Mouse (Mus musculus): ENCODE results near the gene Slc17a7. TPM values are rescaled to one million over a fixed set of nuclear protein-coding genes. Genes with fewer than 3 reads are reported as not detected.

Slc17a7 gene
- polyA plus RNA-seq, 2 experiments from 2014 or later: not detected

DNA sequence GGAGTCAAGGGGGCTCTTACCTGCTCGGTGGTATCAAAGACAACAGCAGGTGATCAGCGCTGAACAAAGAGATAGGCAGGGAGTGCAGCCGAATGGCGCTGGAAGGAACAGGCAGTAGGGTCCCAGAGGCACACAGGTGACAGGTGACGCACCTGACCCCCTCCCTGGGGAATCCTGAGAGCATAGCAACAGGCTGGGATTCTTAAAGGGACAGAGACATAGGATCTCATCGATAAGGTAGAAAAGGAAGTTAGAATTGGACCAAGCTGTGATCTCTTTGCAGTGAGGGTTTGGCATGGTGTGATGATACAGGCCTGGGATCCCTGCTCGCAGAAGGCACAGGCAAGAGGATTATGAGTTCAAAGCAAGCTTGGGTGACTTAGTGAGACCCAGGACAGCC lies 15.7 kb downstream of the Slc17a7 start, which contains the start of gene Gfy:
TSS of gene Gfy (minus strand) at position 101 of the 400 bp plus-strand sequence.
- no peak for ATAC-seq

GRCm38 (mm10) chr7:45180896-45181477 lies 17.2 kb downstream of the Slc17a7 start, which contains the start of gene Pth2:
Gene Pth2 (plus strand): TSS chr7:45180995.
- ATAC-seq: no peak

DNA sequence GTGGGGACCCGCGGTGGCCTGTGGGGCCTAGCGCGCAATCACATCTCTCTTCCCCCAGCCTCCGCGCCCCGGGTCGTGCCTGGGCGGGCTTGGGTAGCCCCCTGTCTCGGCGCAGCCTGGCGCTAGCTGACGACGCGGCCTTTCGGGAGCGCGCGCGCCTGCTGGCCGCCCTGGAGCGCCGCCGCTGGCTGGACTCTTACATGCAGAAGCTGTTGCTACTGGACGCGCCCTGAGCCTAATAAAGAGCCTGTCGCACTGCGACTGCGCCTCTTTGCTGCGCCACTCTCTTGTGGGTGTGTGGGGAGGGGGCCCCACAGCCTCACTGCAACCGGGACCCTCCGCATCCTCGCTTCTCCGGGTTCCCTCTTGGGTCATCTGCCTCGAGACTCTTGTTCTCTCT lies 17.8 kb downstream of the Slc17a7 start:
- ATAC-seq: no peak

DNA sequence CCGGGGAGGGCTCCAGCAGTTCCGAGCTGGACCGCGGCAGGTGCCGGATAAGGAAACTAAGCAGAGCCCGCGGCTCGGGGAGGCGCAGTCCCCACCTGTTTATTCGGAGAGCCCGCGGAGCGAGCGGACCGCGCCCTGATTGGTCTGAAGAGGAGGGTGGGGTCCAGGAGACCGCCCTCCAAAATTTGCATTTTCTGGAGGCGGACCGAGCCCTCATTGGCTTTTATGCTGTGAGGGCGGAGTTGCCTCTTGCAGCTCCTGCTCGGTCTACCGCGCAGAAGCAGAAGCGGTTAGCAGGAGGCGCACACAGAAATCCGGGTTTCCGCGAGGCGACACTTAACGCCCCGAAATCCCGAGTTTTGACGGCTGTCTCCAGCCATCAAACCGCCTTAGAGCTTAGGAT lies 18.5 kb downstream of the Slc17a7 start:
- peak; percentile 96 for ATAC-seq

GRCm38 (mm10) chr7:45182606-45183005 lies 18.9 kb downstream of the Slc17a7 start:
- no peak for ATAC-seq

- no peak for ATAC-seq
These were observed 19.9 kb downstream of the Slc17a7 start for GRCm38 (mm10) chr7:45183672-45184071.

GRCm38 (mm10) chr7:45185921-45186320 lies 22.2 kb downstream of the Slc17a7 start:
- no peak for ATAC-seq

- ATAC-seq: no peak
These were observed 25.9 kb downstream of the Slc17a7 start for GRCm38 (mm10) chr7:45189600-45189999.

DNA sequence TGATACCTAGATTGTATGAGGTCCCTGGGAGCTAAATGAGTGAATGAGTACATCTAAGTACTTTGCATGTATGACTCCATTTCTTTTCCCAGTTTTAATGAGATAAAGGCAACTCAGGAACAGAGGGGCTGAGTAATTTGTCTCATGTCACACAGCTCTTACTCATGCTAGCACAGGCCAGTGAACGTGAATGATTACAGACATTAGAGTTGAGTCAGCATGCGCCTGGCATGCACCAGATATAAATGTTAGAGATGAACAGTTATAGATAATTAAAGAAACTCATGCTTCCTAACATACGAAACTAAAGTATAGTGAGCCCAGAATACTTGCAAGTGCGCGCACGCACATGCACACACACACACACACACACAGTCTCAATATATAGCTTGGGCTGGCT lies 26.4 kb downstream of the Slc17a7 start:
- ATAC-seq: no peak

DNA sequence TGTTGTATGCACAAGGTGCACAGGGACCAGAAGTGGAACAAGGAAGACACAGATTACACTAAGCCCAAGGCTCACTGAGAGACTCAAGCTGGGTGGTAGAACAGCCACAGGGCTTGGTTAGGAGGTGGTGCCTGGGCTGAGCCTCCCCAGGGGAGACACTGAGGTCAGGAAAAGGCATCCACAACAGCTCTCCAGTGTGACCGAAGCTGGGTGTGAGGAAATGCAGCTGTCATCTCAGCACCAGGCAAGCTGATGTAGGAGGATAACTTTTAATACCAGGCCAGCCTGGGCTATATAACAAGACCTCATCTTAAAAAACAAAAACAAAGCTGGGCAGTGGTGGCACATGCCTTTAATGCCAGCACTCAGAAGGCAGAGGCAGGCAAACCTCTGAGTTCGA lies 27.4 kb downstream of the Slc17a7 start:
- ATAC-seq: no peak

DNA sequence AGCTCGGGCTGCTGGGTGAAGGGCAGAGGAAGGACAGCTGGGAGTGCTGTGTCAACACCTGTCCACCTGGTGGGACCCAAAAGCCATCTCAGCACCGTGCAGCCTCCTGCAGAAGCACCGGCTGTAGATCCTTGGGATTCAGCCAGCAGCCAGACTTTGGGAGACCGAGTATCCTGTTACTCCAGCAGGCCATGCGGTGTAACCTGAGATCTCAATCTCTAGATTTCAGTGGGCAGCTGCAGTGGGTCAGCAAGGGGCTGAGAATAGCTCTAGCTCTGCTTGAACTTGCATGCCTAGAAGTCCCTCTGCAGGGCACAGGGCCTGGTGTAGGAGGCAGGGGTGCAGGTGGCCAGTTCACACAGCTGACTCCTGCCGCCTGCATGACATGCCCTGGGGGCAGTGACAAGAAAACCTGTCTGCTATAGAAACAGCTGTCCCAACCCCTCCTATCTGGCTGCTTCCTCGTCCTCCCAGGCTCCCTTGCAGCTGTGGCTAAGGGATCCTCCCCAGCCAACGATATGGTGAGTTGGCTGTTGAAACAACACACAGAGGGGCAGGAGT lies 28.1 kb downstream of the Slc17a7 start:
- no peak for ATAC-seq

DNA sequence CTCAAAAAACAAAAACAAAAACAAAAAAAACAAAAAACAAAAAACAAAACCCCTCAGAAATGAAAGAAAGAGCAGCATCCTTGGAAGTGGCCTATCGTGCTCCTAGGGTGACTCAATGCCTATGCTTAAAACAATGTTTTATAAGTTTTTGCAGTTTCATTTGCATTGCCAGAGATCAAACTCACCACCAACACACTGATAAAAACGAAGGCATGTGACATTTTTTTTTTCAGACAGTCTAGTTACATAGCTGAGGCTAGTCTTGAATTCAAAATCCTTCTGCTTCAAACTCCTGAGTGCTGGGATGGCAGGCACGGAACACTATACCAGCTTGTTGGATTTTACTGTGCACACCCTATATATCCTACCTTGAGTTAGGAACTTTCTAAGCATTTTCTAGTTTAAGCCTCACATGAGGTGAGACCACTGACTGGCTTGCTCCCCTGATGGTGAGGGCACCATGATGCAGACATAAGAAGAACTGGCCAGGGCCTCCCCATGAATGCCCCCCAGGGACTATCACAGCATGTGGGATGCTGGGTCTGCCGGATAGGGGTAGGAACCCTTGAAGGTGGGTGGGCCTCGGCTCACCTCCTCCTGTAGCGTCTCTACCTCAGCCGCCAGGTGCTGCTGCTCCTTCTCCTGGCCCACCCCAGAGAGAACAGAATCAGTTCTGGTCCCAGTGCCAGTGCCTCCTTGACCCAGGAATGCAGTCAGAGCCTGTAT lies 29.0 kb downstream of the Slc17a7 start:
- ATAC-seq: no peak

GRCm38 (mm10) chr7:45193406-45193805 lies 29.7 kb downstream of the Slc17a7 start:
- ATAC-seq: no peak

- ATAC-seq: no peak
These were observed 30.4 kb downstream of the Slc17a7 start for GRCm38 (mm10) chr7:45193871-45194785.

GRCm38 (mm10) chr7:45195341-45196175 lies 31.8 kb downstream of the Slc17a7 start:
- ATAC-seq: no peak

DNA sequence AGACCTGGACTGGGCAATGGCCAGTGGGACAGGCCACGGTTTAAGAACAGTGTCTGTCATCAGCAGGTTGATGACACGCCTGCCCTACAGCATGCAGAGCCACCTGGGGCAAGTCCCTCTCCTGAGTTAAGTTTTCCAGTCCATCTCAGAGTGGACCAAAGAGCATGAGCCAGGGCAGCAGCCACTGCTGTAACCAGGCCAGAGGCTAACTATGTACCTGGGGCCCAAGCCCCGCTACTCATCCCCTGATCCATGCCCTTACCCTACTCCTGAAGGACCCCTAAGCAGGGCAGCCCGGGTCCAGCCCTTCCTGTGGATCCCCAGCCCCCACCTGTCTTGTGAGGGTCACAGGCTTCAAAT lies 32.4 kb downstream of the Slc17a7 start:
- no peak for ATAC-seq

GRCm38 (mm10) chr7:45196994-45197393 lies 33.2 kb downstream of the Slc17a7 start:
- no peak for ATAC-seq

- no peak for ATAC-seq
These were observed 34.7 kb downstream of the Slc17a7 start for GRCm38 (mm10) chr7:45198435-45198834.

DNA sequence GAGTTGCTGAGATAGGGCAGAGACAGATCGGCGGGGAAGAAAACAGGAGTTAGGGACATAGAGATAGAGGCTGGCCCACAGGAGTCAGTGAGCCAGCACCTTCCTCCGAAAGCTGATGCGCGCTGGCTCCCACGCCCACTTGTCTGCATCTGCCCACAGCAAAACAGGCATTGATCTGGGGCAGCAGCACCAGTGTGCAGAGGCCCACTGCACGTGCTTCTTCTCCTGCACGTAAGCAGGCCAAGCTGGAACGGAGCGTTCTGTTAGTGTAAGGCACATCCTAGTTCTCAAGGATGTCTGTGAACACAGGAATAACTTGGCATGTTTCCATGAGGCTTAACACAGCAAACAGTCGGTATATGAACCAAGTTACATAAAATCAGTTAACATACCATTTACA lies 35.2 kb downstream of the Slc17a7 start:
- no peak for ATAC-seq

DNA sequence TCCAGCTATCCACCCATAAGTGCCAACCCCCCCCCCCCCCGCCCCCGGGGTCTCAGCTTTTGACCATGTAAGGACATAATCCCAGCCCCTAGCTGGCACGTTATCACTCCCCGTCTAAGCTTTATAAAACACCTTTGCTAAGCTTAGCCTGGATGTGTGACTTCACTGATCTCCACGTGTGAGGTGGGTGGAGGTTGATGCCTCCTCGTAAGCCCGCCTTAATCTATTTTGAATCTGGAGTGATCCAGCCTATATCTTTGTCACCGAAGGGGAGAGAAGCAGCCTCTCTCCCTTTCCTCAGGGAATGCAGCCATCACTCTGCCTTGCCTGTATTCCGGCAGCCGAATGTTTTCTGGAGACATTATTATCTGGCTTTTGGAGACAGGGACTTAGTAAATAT lies 38.9 kb downstream of the Slc17a7 start:
- no peak for ATAC-seq

DNA sequence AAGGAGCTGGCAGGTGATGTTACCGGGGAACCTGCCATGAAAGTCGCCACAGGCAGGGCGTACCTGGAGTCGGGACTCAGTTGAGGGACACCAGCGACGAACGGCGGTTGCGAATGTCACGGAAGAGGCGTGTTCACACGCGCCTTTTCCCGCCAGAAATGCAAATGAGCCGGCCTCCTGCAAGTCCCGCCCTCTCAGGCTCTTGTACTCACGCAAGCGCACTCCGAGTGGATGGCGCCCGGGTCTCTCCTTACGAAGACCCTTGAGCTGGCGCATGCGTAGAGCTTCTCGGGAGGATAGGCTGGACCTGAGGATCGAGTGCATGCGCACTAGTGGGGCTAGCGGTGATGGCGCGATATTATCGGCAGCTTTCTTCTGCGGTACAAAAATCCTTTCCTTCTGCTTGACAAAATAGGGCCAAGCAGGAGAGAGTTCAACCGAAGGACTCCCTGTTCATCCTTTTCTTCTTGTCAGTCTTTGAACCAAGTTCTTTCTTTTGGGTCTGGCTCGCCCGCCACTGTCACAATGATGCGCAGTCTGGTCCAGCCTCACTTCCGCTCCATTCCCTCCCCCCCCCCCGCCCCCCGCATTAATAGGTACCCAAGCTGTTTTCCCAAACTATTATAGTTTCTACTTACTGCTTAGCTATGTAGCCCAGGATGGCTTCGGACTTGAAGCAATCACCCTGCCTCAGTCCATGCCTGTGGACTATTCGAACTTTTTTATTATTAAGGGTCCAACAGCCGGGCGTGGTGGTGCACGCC lies 40.8 kb downstream of the Slc17a7 start, which contains the start of gene Ccdc155:
TSS of gene Ccdc155 (minus strand) at position 513 of the 764 bp plus-strand sequence.
- peak; percentile 97 for ATAC-seq

Measured in CD4-positive, CD25-positive, alpha-beta regulatory T cell, adult 4 months (primary cell).